Mouse (Mus musculus) thymus, adult 2 months (tissue): ENCODE results near the gene Alcam.

Experiments used
- CTCF ChIP-seq: fragments of 200-500 bp; IDR thresholded peaks from 2 replicates; pipeline ENCODE4 v1.5.1; 2012; ENCODE audit warnings: mild to moderate bottlenecking, control low read depth, low read length, moderate library complexity, borderline replicate concordance; ENCODE audit not compliant: control insufficient read depth, poor library complexity, insufficient read depth; ENCODE audit errors: extremely low read depth
- POLR2A ChIP-seq: fragments of 200-500 bp; IDR thresholded peaks from 2 replicates; pipeline ENCODE4 v1.6.1; 2012; ENCODE audit warnings: mild to moderate bottlenecking, low read length, control low read depth, moderate library complexity; ENCODE audit not compliant: control insufficient read depth, poor library complexity, insufficient read depth; ENCODE audit errors: extremely low read depth

DNA sequence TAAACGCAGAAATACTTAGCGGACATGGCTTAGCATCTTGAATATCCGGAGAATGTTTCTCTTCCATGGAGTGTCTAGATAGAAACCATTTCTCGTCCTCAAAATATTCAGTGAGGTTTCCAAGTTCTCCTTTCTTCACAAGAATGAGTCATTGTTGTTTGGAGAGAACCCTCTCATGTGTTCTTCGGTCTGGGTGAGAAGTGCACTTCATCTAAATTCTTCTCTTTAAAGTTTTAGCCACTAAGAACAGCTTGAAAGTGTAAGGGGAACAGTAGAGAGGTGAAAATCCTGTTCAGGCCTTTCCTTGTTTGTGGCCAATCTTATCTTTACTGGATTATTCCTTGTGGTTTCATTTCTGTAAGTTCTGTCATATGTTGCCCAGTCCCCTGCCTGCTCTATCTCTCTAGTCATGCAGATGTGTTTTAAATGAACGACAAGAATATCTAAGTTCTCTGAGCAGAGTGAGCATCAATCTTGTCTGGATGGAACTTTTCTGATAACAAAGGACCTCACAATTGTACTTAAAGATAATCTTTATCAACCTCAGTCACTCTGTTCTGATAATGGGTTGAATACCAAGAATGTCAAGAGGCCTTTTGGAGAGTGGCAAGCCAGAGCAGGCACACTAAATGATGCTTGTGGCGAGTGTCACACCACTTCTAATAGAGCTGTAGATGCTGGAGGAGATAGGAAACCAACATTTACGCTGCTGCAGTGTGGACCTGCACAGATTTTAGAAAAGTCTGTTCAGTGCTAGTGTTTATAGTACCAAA is 111.0 kb downstream of the Alcam start:
- TF ChIP-seq POLR2A (no peak), CTCF (no peak)
